Mouse (Mus musculus): ENCODE measurements around the gene Jakmip3. TPM values are rescaled to one million over a fixed set of nuclear protein-coding genes. Genes with fewer than 3 reads are reported as not detected.

Jakmip3 gene
- polyA plus RNA-seq (2016; fragmentation: Nextera tagmentation; extraction: Ambion mirVana) = 4.1 and 5.5 TPM in 2 replicates

DNA sequence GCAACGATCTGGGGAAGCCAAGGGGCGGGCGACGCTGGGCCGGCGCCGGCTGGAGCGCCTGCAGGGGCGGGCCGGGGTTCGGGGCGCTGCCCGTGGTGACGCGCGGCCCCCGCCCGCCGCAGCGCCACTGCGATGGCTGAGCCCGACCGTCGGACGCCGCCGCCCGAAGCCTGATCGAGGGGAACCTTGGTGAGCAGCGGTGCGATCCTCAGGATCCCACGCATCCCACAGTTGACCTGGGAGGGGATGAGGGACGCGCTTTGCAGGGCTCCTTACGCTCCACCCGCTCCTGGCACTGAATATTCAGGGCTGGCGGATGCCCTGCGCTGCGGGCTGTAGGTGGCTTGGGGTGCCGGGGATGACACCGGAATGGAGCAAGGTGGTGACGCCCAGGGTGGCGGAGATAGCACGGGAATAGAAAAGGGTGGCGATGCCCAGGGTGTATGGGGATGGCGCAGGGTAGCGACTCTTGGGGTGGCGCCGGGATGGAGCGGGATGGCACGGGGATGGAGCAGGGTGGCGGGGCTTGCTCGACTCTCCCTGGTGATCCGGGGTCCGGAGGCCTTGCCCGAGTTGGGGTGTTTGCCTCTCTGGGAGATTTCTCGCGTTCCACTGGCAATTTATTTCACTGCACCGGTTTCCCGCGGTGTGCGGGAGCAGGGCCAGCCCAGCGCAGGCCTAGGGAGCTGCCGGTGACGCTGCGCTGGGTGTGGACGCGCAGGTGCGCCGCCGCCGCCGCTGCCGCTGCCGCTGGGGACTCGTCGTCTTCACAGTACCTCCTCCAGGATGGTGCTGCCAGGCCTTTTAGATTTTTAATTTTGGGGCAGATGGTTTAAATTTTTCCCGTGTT lies at the start of gene Jakmip3:
TSS of gene Jakmip3 (plus strand) at position 119 of the 850 bp plus-strand sequence.
- 0 out of 2 replicates have a peak, but pooled peaks cover 4% of the 10 kb centered on the region for H3K9me3 ChIP-seq
- peaks cover 8% of the 10 kb centered on the region for H3K4me1 ChIP-seq
- under 1% methylated on average over 77 of the region's 78 CpGs for WGBS
- peak within 1 kb of the TSS; percentile 46 for H3K4me3 ChIP-seq
- peak within 1 kb of the TSS; percentile 87 for H3K4me2 ChIP-seq (replicated peaks)
- no peak within 1 kb of the TSS for H3K27ac ChIP-seq
- no peaks in the 10 kb centered on the region for H3K36me3 ChIP-seq
- ATAC-seq (ENCODE audit: low FRiP score, low read depth) = peak; percentile 58; the same call in 1 of the 2 replicates
- peak within 1 kb of the TSS; percentile 53 for H3K9ac ChIP-seq
- H3K27me3 ChIP-seq (replicated peaks) = peaks cover 59% of the 10 kb centered on the region

DNA sequence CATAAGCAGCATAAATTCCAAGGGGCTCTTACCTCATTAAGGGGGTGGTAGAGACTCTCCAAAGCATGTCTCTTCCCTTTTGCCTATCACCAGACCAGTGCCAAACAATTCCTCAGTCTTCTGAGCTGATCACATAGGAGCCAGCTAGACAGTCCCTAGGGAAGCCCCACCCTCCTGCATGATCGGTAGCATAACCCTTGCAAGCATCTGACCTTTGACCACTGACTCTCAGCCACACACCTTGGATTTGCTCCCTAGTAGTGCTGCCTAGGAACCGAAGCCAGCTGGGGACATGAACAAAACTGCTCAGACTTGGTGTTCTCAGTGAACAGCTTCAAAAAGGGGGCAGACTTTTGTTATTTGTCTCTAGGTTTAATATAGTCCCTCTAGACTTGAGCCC lies 42.4 kb upstream of the Jakmip3 start:
- H3K4me1 ChIP-seq = no peaks in the 10 kb centered on the region
- no peak overlapping the region for H3K9ac ChIP-seq
- no peak for ATAC-seq (ENCODE audit: low FRiP score, low read depth)
- peaks cover 20% of the 10 kb centered on the region for H3K36me3 ChIP-seq
- no peaks in the 10 kb centered on the region for H3K9me3 ChIP-seq
- no peaks in the 10 kb centered on the region for H3K27me3 ChIP-seq (replicated peaks)
- WGBS = 83% methylated on average over 2 of the region's 2 CpGs
- H3K4me2 ChIP-seq (replicated peaks) = no peak overlapping the region
- H3K4me3 ChIP-seq = no peak overlapping the region
- no peak overlapping the region for H3K27ac ChIP-seq

DNA sequence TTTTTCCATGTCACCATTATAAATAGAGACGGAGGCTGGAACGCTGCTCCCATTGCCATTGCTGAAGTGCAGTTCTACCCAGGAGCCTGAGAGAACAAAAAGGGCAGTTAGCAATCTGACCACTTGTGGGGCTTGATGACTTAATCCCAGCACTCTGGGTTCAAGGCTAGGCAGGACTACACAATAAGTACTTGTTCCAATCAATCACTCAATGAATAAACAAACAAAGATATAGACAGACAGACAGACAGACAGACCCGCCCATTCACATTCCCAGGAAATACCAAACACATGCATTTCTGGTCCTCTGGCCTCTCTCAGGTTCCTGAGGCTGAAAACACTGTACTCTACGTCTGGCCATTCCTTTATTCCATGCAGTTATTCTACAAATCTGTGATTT lies 41.8 kb upstream of the Jakmip3 start:
- WGBS = 81% methylated on average over 4 of the region's 4 CpGs
- H3K4me3 ChIP-seq = no peak overlapping the region
- H3K9me3 ChIP-seq = no peaks in the 10 kb centered on the region
- H3K27ac ChIP-seq = no peak overlapping the region
- no peak for ATAC-seq (ENCODE audit: low FRiP score, low read depth)
- H3K9ac ChIP-seq = no peak overlapping the region
- no peaks in the 10 kb centered on the region for H3K4me1 ChIP-seq
- H3K36me3 ChIP-seq = peaks cover 15% of the 10 kb centered on the region
- H3K4me2 ChIP-seq (replicated peaks) = no peak overlapping the region
- H3K27me3 ChIP-seq (replicated peaks) = no peaks in the 10 kb centered on the region

- Histone ChIP-seq H3K36me3 (no peaks in the 10 kb centered on the region), H3K9ac (no peak overlapping the region), H3K9me3 (no peaks in the 10 kb centered on the region), H3K27me3 (replicated peaks) (no peaks in the 10 kb centered on the region), H3K4me1 (peaks cover 15% of the 10 kb centered on the region), H3K4me2 (replicated peaks) (no peak overlapping the region), H3K4me3 (no peak overlapping the region), H3K27ac (no peak overlapping the region)
- WGBS = 82% methylated on average over 7 of the region's 7 CpGs
- ATAC-seq (ENCODE audit: low FRiP score, low read depth) = no peak
Measured at GRCm38 (mm10) chr7:138903886-138904435, 36.6 kb upstream of the Jakmip3 start.

DNA sequence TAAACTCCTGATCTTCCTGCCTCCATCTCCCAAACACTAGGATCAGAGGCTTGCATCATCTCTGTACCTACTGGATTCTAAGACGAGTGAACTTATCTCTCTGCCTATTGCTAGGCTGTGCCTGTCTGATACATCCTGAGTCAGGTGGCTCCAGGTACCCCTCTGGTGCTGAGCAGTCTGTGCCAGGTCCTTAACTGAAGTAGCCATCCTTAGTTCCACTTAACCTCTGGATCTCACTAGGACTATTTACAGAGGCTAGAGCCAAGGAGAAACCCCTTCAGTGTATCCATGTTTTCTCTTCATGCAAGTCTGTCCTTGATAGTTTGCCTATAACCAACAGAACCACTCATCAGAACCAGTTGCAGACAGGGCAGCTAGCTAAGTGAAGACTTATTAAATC lies 34.1 kb upstream of the Jakmip3 start:
- Histone ChIP-seq H3K4me3 (no peak overlapping the region), H3K9me3 (no peaks in the 10 kb centered on the region), H3K36me3 (no peaks in the 10 kb centered on the region), H3K4me2 (replicated peaks) (peak overlapping the region; percentile 33), H3K9ac (no peak overlapping the region), H3K27me3 (replicated peaks) (peaks cover 10% of the 10 kb centered on the region; the same call in 1 of the 2 replicates), H3K4me1 (peaks cover 23% of the 10 kb centered on the region), H3K27ac (no peak overlapping the region)
- 86% methylated on average over 1 of the region's 1 CpGs for WGBS
- no peak for ATAC-seq (ENCODE audit: low FRiP score, low read depth)

DNA sequence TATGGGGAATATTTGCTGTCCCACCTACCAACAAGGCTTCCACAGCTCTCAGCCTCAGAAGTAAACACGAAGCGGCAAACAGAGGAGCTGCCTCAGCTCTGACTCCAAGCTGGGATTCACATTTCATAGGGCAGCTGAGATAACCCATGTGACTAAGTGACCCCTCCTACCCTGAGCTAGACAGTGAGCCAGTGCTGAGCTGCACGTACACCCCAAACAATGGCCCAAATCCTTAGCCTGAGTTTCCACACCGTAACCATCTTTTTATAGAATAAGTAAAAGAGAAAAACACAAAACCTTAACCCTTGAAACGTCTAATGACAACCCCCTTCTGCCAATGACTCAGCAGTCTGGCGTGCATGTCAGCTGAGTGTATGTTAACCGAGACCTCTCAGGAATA lies 33.5 kb upstream of the Jakmip3 start:
- Histone ChIP-seq H3K27me3 (replicated peaks) (peaks cover 10% of the 10 kb centered on the region; the same call in 1 of the 2 replicates), H3K4me3 (no peak overlapping the region), H3K36me3 (no peaks in the 10 kb centered on the region), H3K27ac (no peak overlapping the region), H3K4me1 (peaks cover 23% of the 10 kb centered on the region), H3K9me3 (no peaks in the 10 kb centered on the region), H3K4me2 (replicated peaks) (peak overlapping the region; percentile 33), H3K9ac (0 out of 2 replicates have a peak overlapping the region, but pooled peaks have one; percentile 9)
- no peak for ATAC-seq (ENCODE audit: low FRiP score, low read depth)
- WGBS = 16% methylated on average over 7 of the region's 7 CpGs

GRCm38 (mm10) chr7:138907976-138908375 lies 32.6 kb upstream of the Jakmip3 start:
- peak overlapping the region; percentile 90 for H3K4me2 ChIP-seq (replicated peaks)
- H3K27me3 ChIP-seq (replicated peaks) = peaks cover 10% of the 10 kb centered on the region; the same call in 1 of the 2 replicates
- peaks cover 23% of the 10 kb centered on the region for H3K4me1 ChIP-seq
- WGBS = 63% methylated on average over 5 of the region's 5 CpGs
- no peaks in the 10 kb centered on the region for H3K36me3 ChIP-seq
- H3K4me3 ChIP-seq = peak overlapping the region; percentile 62; the same call in 1 of the 2 replicates
- no peaks in the 10 kb centered on the region for H3K9me3 ChIP-seq
- H3K27ac ChIP-seq = no peak overlapping the region
- no peak for ATAC-seq (ENCODE audit: low FRiP score, low read depth)
- no peak overlapping the region for H3K9ac ChIP-seq

DNA sequence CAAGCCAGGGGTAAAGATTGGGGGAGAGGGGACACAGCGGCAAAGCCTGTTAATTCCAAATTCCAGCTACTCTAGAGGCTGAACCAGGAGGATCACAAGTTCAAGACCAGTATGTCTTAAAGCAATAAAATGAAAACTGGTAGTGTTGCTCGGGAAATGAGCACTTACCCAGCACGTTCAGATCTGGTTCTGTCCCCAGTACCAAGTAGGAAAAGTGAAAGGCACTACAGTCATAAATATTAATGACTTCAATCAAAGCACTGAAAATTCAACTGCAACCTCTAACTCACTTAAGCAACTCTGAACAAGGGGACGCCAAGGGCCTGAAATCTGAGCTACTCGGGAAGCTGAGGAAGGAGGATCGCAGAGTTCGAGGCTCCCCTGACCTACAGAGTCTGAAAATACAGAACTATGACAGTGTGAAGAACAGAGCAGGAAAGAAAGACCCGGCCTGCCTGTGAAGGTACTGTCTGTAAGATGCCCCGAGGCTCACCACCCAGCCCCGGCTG lies 31.7 kb upstream of the Jakmip3 start:
- Histone ChIP-seq H3K4me2 (replicated peaks) (peak overlapping the region; percentile 90), H3K4me3 (peak overlapping the region; percentile 62), H3K27ac (no peak overlapping the region), H3K27me3 (replicated peaks) (peaks cover 10% of the 10 kb centered on the region; the same call in 1 of the 2 replicates), H3K36me3 (no peaks in the 10 kb centered on the region), H3K9me3 (no peaks in the 10 kb centered on the region), H3K9ac (peak overlapping the region; percentile 71), H3K4me1 (peaks cover 23% of the 10 kb centered on the region)
- ATAC-seq (ENCODE audit: low FRiP score, low read depth) = no peak; the same call in 1 of the 2 replicates
- 6% methylated on average over 10 of the region's 10 CpGs for WGBS

- under 1% methylated on average over 66 of the region's 66 CpGs for WGBS
- Histone ChIP-seq H3K27ac (no peak within 1 kb of the TSS), H3K36me3 (no peaks in the 10 kb centered on the region), H3K4me1 (peaks cover 23% of the 10 kb centered on the region), H3K27me3 (replicated peaks) (peaks cover 10% of the 10 kb centered on the region; the same call in 1 of the 2 replicates), H3K9me3 (no peaks in the 10 kb centered on the region), H3K4me2 (replicated peaks) (peak within 1 kb of the TSS; percentile 90), H3K4me3 (peak within 1 kb of the TSS; percentile 62), H3K9ac (peak within 1 kb of the TSS; percentile 71)
- ATAC-seq (ENCODE audit: low FRiP score, low read depth) = peak; percentile 95
Measured at GRCm38 (mm10) chr7:138909277-138910192, 31.0 kb upstream of the Jakmip3 start, which contains the start of gene Bnip3. Gene Bnip3, minus strand, starts transcription at chr7:138909519.

- Histone ChIP-seq H3K4me1 (peaks cover 23% of the 10 kb centered on the region), H3K4me2 (replicated peaks) (peak overlapping the region; percentile 90), H3K36me3 (no peaks in the 10 kb centered on the region), H3K27me3 (replicated peaks) (peaks cover 10% of the 10 kb centered on the region; the same call in 1 of the 2 replicates), H3K27ac (no peak overlapping the region), H3K9ac (peak overlapping the region; percentile 71; the same call in 1 of the 2 replicates), H3K9me3 (no peaks in the 10 kb centered on the region), H3K4me3 (peak overlapping the region; percentile 62)
- no peak for ATAC-seq (ENCODE audit: low FRiP score, low read depth)
- 25% methylated on average over 7 of the region's 7 CpGs for WGBS
Measured at GRCm38 (mm10) chr7:138910193-138910562, 30.4 kb upstream of the Jakmip3 start.

- Histone ChIP-seq H3K27ac (no peak overlapping the region), H3K4me3 (no peak overlapping the region), H3K9me3 (no peaks in the 10 kb centered on the region), H3K36me3 (no peaks in the 10 kb centered on the region), H3K9ac (no peak overlapping the region), H3K27me3 (replicated peaks) (peaks cover 10% of the 10 kb centered on the region; the same call in 1 of the 2 replicates), H3K4me2 (replicated peaks) (no peak overlapping the region), H3K4me1 (peaks cover 9% of the 10 kb centered on the region)
- 76% methylated on average over 3 of the region's 3 CpGs for WGBS
- ATAC-seq (ENCODE audit: low FRiP score, low read depth) = no peak
Measured at GRCm38 (mm10) chr7:138913616-138914015, 26.9 kb upstream of the Jakmip3 start.
